ENCODE assay signal across 17 mouse cellular contexts in the genomic region with DNA sequence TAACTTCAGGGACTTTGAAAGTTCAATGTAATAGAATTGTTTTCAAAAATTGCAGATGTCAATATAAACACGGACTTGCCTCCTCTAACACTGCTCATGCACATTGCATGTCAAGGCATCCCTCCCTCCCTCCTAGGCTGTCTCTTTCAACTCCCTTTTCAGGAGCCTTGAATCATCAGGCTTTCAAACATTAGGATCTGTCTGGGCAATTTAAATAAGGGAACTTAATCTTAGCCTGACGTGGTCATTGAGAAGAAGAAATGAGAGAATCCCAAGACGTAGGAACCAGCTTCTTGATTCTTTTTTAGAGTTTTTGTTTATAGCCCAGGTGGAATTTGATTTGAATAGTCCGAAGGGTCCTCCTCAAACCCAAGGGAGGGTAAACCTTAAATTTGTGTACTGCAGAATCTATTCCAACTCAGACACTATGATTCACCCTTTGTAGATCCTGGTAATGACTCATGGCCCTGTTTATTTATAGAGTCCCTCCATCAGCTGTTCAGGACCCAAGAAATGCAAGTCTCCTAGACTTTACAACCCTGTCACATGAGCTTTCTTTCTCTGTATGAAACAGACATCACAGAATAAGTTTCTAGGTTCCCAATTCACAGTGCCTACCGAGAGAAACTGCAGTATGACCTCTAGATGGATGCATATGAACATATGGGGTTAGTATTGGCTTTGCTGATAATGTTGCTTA.
DNase-seq lines count a peak whose midpoint lies in the region; ATAC-seq and TF ChIP-seq lines count a peak whose summit lies in the region.
"Had no signal": no experiment of that assay in that cellular context is flagged by ENCODE, and none has a peak within 500 bp of the region (broad histone marks: within the 10 kb centered on the region; RNA-seq: fewer than 3 reads in every experiment).

No protein-coding gene starts in this region.

- no peak for DNase-seq in gastrocnemius, adult 2 months
- DNase-seq in gastrocnemius, postnatal 25 days, result no peak
- no peak for DNase-seq in kidney, postnatal 0 days (ENCODE audit: low spot score)
- no peak for DNase-seq in kidney, postnatal 25 days
- no peak for DNase-seq in gastrocnemius, postnatal 14 days
- DNase-seq: cerebellum, adult 11 months; cerebellum, postnatal 36 days; lung, postnatal 36 days; thymus, adult 18-20 months had no signal

- no peaks in the 10 kb centered on the region for H3K27me3 ChIP-seq in kidney, postnatal 0 days (ENCODE audit: insufficient read depth, low read length)
- no peaks in the 10 kb centered on the region for H3K27me3 ChIP-seq in embryonic facial prominence, embryonic 15.5 days
- no peaks in the 10 kb centered on the region for H3K27me3 ChIP-seq in stomach, embryonic 15.5 days (replicated peaks)

- TF ChIP-seq CTCF in gastrocnemius, adult 2 months (IDR thresholded peaks at IDR 0.05), result no peak
- no peak for TF ChIP-seq CTCF in kidney, postnatal 0 days (IDR thresholded peaks at IDR 0.05; ENCODE audit: low read depth)

- no peaks in the 10 kb centered on the region; the same call in 1 of the 2 replicates for H3K4me1 ChIP-seq in kidney, postnatal 0 days (replicated peaks; ENCODE audit: insufficient read depth, low read length)
- H3K4me1 ChIP-seq in embryonic facial prominence, embryonic 15.5 days, result peaks cover 16% of the 10 kb centered on the region
- H3K4me1 ChIP-seq in stomach, embryonic 15.5 days, result no peaks in the 10 kb centered on the region

- H3K36me3 ChIP-seq in kidney, postnatal 0 days (ENCODE audit: insufficient read depth, low read length), result no peaks in the 10 kb centered on the region
- H3K36me3 ChIP-seq in embryonic facial prominence, embryonic 15.5 days, result no peaks in the 10 kb centered on the region
- no peaks in the 10 kb centered on the region for H3K36me3 ChIP-seq in stomach, embryonic 15.5 days
- H3K36me3 ChIP-seq: hindbrain, embryonic 10.5 days had no signal

- H3K4me2 ChIP-seq in kidney, postnatal 0 days (ENCODE audit: low read length), result peak overlapping the region; percentile 33
- no peak overlapping the region for H3K4me2 ChIP-seq in embryonic facial prominence, embryonic 15.5 days (replicated peaks)
- 0 out of 2 replicates have a peak overlapping the region, but pooled peaks have one; percentile 14 for H3K4me2 ChIP-seq in stomach, embryonic 15.5 days

- no peak for ATAC-seq in kidney, postnatal 0 days (replicated peaks; ENCODE audit: low FRiP score, low read depth)
- ATAC-seq in embryonic facial prominence, embryonic 15.5 days (ENCODE audit: insufficient number of reproducible peaks, low FRiP score, low TSS enrichment, low read depth), result no peak
- ATAC-seq in stomach, embryonic 15.5 days (ENCODE audit: insufficient read depth, low FRiP score, low read depth), result no peak
- no peak for ATAC-seq in monocyte, adult 5-6 weeks (replicated peaks; ENCODE audit: insufficient number of reproducible peaks, low FRiP score, low TSS enrichment, poor library complexity, severe bottlenecking)
- ATAC-seq: CD4-positive, CD25-positive, alpha-beta regulatory T cell, adult 4 months; intestine, postnatal 0 days had no signal

- peak overlapping the region; percentile 56 for H3K4me3 ChIP-seq in gastrocnemius, adult 2 months
- H3K4me3 ChIP-seq in kidney, postnatal 0 days (replicated peaks; ENCODE audit: low read depth, low read length), result no peak overlapping the region
- H3K4me3 ChIP-seq in embryonic facial prominence, embryonic 15.5 days (replicated peaks), result no peak overlapping the region
- no peak overlapping the region for H3K4me3 ChIP-seq in stomach, embryonic 15.5 days (replicated peaks)
- H3K4me3 ChIP-seq: hindbrain, embryonic 10.5 days; layer of hippocampus, adult 2 months had no signal

- intact Hi-C loops in gastrocnemius, adult 2 months (cut with DNase I), result loop anchor here (2.0 to 5.0 kb wide), 4 partner anchors 45 to 435 kb away; a partner anchor contains a TSS
- intact Hi-C loops in gastrocnemius, postnatal 14 days (cut with DNase I; ENCODE audit: low total_unique reads), result no loop called here

- H3K9ac ChIP-seq in kidney, postnatal 0 days (ENCODE audit: low read depth, low read length), result no peak overlapping the region
- H3K9ac ChIP-seq in embryonic facial prominence, embryonic 15.5 days, result no peak overlapping the region
- no peak overlapping the region for H3K9ac ChIP-seq in stomach, embryonic 15.5 days
- H3K9ac ChIP-seq: liver, embryonic 14.5 days had no signal

- H3K9me3 ChIP-seq in kidney, postnatal 0 days (replicated peaks; ENCODE audit: low read length), result no peaks in the 10 kb centered on the region
- H3K9me3 ChIP-seq in embryonic facial prominence, embryonic 15.5 days (replicated peaks), result no peaks in the 10 kb centered on the region
- no peaks in the 10 kb centered on the region for H3K9me3 ChIP-seq in stomach, embryonic 15.5 days
- H3K9me3 ChIP-seq: hindbrain, embryonic 10.5 days had no signal

- peak overlapping the region; percentile 85 for H3K27ac ChIP-seq in gastrocnemius, adult 2 months
- no peak overlapping the region; the same call in 1 of the 2 replicates for H3K27ac ChIP-seq in kidney, postnatal 0 days
- peak overlapping the region; percentile 58; the same call in 1 of the 2 replicates for H3K27ac ChIP-seq in embryonic facial prominence, embryonic 15.5 days (replicated peaks)
- no peak overlapping the region for H3K27ac ChIP-seq in stomach, embryonic 15.5 days
- H3K27ac ChIP-seq: layer of hippocampus, adult 2 months; liver, embryonic 14.5 days had no signal

- 57% methylated on average over 5 of the region's 5 CpGs for WGBS in kidney, postnatal 0 days
- WGBS in embryonic facial prominence, embryonic 15.5 days, result 63% methylated on average over 5 of the region's 5 CpGs
- WGBS in stomach, embryonic 15.5 days, result 62% methylated on average over 5 of the region's 5 CpGs

Comparison
In these comparisons a context has a peak if more than half of its experiments do, and no peak if none do; other contexts are left out.
1. H3K27ac ChIP-seq: peak in gastrocnemius, adult 2 months (single experiment) and embryonic facial prominence, embryonic 15.5 days (single experiment); none in kidney, postnatal 0 days (single experiment) and stomach, embryonic 15.5 days (single experiment).